Mouse (Mus musculus): ENCODE data around the gene Stard9.

DNA sequence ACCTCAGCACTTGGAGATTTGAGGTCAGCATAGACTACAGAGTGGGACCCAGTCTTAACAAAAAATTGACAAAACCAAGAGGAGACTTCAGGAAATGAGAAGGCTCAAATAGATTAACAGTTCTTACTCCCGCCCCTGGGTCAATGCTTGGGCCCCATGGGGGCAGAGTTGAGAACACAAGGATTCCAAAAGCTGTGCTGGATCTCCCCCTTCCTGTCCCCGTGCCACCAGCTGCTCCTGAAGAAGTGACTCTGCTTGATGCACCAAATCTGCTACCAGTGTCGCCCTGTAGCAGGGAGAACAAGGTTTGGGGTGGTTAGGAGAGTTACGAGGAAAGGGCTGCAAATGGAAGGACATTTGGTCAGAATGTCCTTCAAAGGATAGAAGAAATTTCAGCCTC, 94.7 kb downstream of the Stard9 start:
- TF ChIP-seq CTCF (IDR thresholded peaks at IDR 0.05; ENCODE audit: control insufficient read depth, insufficient read depth, insufficient read length) (no peak), MAX (IDR thresholded peaks at IDR 0.05) (no peak), MYOD1 (IDR thresholded peaks at IDR 0.05; ENCODE audit: control insufficient read depth, insufficient read length, low read depth) (no peak), CEBPB (IDR thresholded peaks at IDR 0.05; ENCODE audit: low read depth) (no peak)

Measured in C2C12 (cell line).